ENCODE assay signal across 11 mouse cellular contexts in the genomic region with DNA sequence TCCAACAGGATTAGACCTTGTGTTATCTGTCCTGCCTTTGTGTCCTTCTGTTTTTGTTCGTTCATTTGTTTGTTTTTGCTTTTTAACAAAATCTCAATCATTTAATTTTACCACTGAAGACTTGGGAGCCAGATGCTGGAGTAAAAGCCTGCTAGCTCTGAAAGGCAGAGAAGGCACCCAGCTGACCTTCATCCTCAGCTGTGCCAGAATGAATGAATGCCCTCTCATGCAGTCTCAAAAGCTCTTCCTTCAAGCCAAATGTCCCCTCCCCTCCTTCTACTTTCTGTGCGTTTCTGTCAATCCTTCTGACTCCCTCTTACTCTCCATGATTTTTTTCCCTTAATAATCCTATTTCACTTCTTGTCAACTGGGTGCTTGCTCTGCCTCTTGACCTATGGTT. TPM values are rescaled to one million over a fixed set of nuclear protein-coding genes. Genes with fewer than 3 reads are reported as not detected.
"Had no signal": no experiment of that assay in that cellular context is flagged by ENCODE, and none has a peak within 500 bp of the region (broad histone marks: within the 10 kb centered on the region; RNA-seq: fewer than 3 reads in every experiment).

No protein-coding gene starts in this region.

- DNase-seq: kidney, adult 18-20 months; kidney, postnatal 10 days; lung, adult 2 months; lung, postnatal 36 days; spleen, adult 18-20 months; thymus, adult 2 months; thymus, postnatal 25 days had no signal

- H3K4me3 ChIP-seq: limb, embryonic 10.5 days; liver, embryonic 15.5 days had no signal

- H3K36me3 ChIP-seq: limb, embryonic 10.5 days; liver, embryonic 15.5 days had no signal

- H3K9ac ChIP-seq: liver, embryonic 15.5 days had no signal

- H3K9me3 ChIP-seq: limb, embryonic 10.5 days; liver, embryonic 15.5 days had no signal

- H3K4me2 ChIP-seq: liver, embryonic 11.5 days; liver, embryonic 15.5 days had no signal

- ATAC-seq: lung, postnatal 0 days had no signal

- H3K27ac ChIP-seq: limb, embryonic 10.5 days; liver, embryonic 15.5 days had no signal

RNA-seq across cellular contexts. Expression of a gene that starts 34.3 kb away (rescaled TPM):
- polyA plus RNA-seq: lung, adult 2 months had no signal
